In genomic region chr19:50994471-50994870, GRCm38 (mm10) we compare ENCODE assay signal across 35 mouse cellular contexts.
"Had no signal": no experiment of that assay in that cellular context is flagged by ENCODE, and none has a peak within 500 bp of the region (broad histone marks: within the 10 kb centered on the region; RNA-seq: fewer than 3 reads in every experiment).

No protein-coding gene starts in this region.

- H3K4me1 ChIP-seq: heart, embryonic 10.5 days; heart, embryonic 12.5 days; heart, embryonic 13.5 days; heart, embryonic 15.5 days; hindbrain, embryonic 10.5 days; hindbrain, embryonic 12.5 days; hindbrain, embryonic 13.5 days; hindbrain, embryonic 15.5 days; intestine, embryonic 15.5 days; kidney, embryonic 15.5 days had no signal

- H3K9ac ChIP-seq: heart, embryonic 12.5 days; heart, embryonic 13.5 days; heart, embryonic 15.5 days; hindbrain, embryonic 12.5 days; hindbrain, embryonic 13.5 days; hindbrain, embryonic 14.5 days; hindbrain, embryonic 15.5 days; intestine, embryonic 15.5 days; kidney, embryonic 15.5 days had no signal

- H3K4me2 ChIP-seq: heart, embryonic 11.5 days; heart, embryonic 12.5 days; heart, embryonic 13.5 days; heart, embryonic 15.5 days; hindbrain, embryonic 12.5 days; hindbrain, embryonic 13.5 days; hindbrain, embryonic 14.5 days; hindbrain, embryonic 15.5 days; intestine, embryonic 15.5 days; kidney, embryonic 15.5 days had no signal

- H3K9me3 ChIP-seq: heart, embryonic 10.5 days; heart, embryonic 12.5 days; heart, embryonic 13.5 days; heart, embryonic 15.5 days; hindbrain, embryonic 10.5 days; hindbrain, embryonic 12.5 days; hindbrain, embryonic 13.5 days; hindbrain, embryonic 15.5 days; intestine, embryonic 15.5 days; kidney, embryonic 15.5 days had no signal

- H3K36me3 ChIP-seq: heart, embryonic 10.5 days; heart, embryonic 12.5 days; heart, embryonic 13.5 days; heart, embryonic 15.5 days; hindbrain, embryonic 10.5 days; hindbrain, embryonic 12.5 days; hindbrain, embryonic 13.5 days; hindbrain, embryonic 15.5 days; intestine, embryonic 15.5 days; kidney, embryonic 15.5 days had no signal

- ATAC-seq: hindbrain, embryonic 16.5 days; hindbrain, postnatal 0 days; inflammation-experienced regulatory T-cells, adult 6 months; intestine, embryonic 15.5 days; intestine, embryonic 16.5 days; intestine, postnatal 0 days had no signal

- H3K27me3 ChIP-seq: heart, embryonic 12.5 days; heart, embryonic 13.5 days; heart, embryonic 15.5 days; hindbrain, embryonic 12.5 days; hindbrain, embryonic 13.5 days; hindbrain, embryonic 15.5 days; intestine, embryonic 15.5 days; kidney, embryonic 15.5 days had no signal

- DNase-seq: heart, postnatal 10 days; heart, postnatal 14 days; heart, postnatal 36 days; heart, postnatal 4 days; kidney, adult 11 months; kidney, adult 18-20 months; kidney, adult 2 months; kidney, adult 8-10 months; kidney, adult 9 months; kidney, postnatal 10 days; kidney, postnatal 14 days; kidney, postnatal 25 days; kidney, postnatal 36 days; kidney, postnatal 4 days; layer of hippocampus, adult 9-11 months; layer of hippocampus, postnatal 36 days had no signal

- H3K4me3 ChIP-seq: heart, embryonic 10.5 days; heart, embryonic 12.5 days; heart, embryonic 13.5 days; heart, embryonic 15.5 days; hindbrain, embryonic 10.5 days; hindbrain, embryonic 12.5 days; hindbrain, embryonic 13.5 days; hindbrain, embryonic 15.5 days; intestine, embryonic 15.5 days; kidney, embryonic 15.5 days; layer of hippocampus, adult 2 months had no signal

- H3K27ac ChIP-seq: heart, embryonic 10.5 days; heart, embryonic 13.5 days; heart, embryonic 15.5 days; hindbrain, embryonic 10.5 days; hindbrain, embryonic 12.5 days; hindbrain, embryonic 13.5 days; hindbrain, embryonic 14.5 days; hindbrain, embryonic 15.5 days; hindbrain, postnatal 0 days; intestine, embryonic 15.5 days; kidney, embryonic 15.5 days; kidney, postnatal 0 days; layer of hippocampus, adult 2 months had no signal
